Mouse (Mus musculus) olfactory bulb, adult 2 months (tissue): ENCODE measurements around the gene E130114P18Rik. TPM values are rescaled to one million over a fixed set of nuclear protein-coding genes. Genes with fewer than 3 reads are reported as not detected.

Experiments used
- H3K27ac ChIP-seq: fragments of 200-500 bp; 2 replicates; pipeline ENCODE4 v1.5.1; 2012; ENCODE audit warnings: low read depth, low read length; ENCODE audit not compliant: insufficient read depth
- H3K4me1 ChIP-seq: fragments of 200-500 bp; 2 replicates; pipeline ENCODE4 v1.6.1; 2012; ENCODE audit warnings: low read length; ENCODE audit not compliant: control insufficient read depth, insufficient read depth
- H3K4me3 ChIP-seq: fragments of 200-500 bp; 2 replicates; pipeline ENCODE4 v1.5.1; 2012; ENCODE audit warnings: mild to moderate bottlenecking, low read depth, low read length, moderate library complexity; ENCODE audit not compliant: insufficient read depth
- CTCF ChIP-seq: fragments of 200-500 bp; IDR thresholded peaks from 2 replicates; pipeline ENCODE4 v1.5.1; 2012; ENCODE audit warnings: low read depth, mild to moderate bottlenecking, low read length, moderate library complexity; ENCODE audit not compliant: insufficient read depth
- POLR2A ChIP-seq: fragments of 200-500 bp; IDR thresholded peaks from 2 replicates; pipeline ENCODE4 v1.6.1; 2012; ENCODE audit warnings: mild to moderate bottlenecking, low read depth, low read length, moderate library complexity; ENCODE audit not compliant: insufficient read depth
- WGBS: fragments of 180-500 bp; shearing (Covaris S2); methylation state at CpG from one replicate; pipeline ENCODE4 v1.1.7; 2018; 5-methylcytosine and 5-hydroxymethylcytosine counted together
- polyA plus RNA-seq: library from polyadenylated mRNA; stranded (reverse); fragments of >200 nt; gene quantifications from 2 replicates; pipeline ENCODE4 v1.2.4, GENCODE M21; 2012; ENCODE audit warnings: low replicate concordance; ENCODE audit not compliant: missing spikeins, insufficient read depth, insufficient read length

Gene E130114P18Rik
- polyA plus RNA-seq, 1 experiment, result not detected

DNA sequence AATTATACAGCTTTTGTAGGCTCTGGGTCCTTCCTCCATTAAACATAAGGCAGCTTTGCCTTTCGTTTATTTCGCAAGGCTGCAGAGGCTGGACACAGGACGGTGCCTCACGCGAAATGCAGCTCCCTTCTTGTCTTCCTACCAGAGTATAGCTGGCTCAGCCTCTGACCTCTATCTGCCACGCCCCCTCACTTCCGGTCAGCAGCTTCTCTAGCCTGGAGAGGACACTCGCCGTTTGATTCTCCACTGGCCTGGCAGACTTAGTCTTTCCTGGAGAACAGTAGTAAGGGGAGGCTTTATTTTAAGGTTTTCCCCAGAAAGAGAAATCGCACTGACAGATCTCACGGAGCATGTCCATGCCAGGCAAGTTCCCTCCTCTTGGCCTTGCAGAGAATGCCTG is 115.0 kb downstream of the E130114P18Rik start:
- no peak overlapping the region for H3K4me3 ChIP-seq
- WGBS, result 78% methylated on average over 11 of the region's 11 CpGs
- no peak overlapping the region for H3K27ac ChIP-seq
- H3K4me1 ChIP-seq, result no peaks in the 10 kb centered on the region
- TF ChIP-seq POLR2A (no peak), CTCF (no peak)

DNA sequence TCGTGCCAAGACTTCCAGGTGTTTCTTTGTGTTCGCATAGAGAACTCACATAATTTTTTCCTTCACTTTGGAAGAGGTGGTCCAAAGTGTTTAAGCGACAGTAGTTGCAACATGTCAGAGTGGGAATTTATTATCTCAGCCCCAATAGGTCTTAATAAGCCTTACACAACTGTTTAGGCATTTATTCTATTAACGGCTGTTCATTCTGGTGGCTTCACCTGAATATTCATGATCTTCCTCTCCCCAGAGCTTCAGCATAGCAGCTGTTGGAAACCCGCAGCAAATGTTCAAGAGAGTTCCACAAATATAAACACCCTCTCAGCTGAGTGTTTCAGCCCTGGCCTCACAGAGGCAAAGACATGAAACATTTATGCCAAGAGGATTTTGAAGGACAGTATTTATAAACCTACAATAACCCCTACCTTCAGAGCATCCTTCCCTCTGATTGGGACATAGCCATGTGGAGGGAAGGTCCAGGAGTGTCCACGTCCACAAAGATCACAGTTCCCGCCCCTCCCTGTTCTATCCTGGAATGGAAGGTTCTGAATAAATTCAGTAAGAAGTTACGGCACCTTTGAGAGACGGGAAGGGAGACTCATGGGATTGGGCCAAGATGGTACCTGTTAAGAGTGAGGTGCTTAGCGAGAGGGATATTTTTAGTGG is 116.1 kb downstream of the E130114P18Rik start:
- H3K27ac ChIP-seq, result no peak overlapping the region
- no peak overlapping the region for H3K4me3 ChIP-seq
- WGBS, result 79% methylated on average over 10 of the region's 10 CpGs
- no peaks in the 10 kb centered on the region for H3K4me1 ChIP-seq
- TF ChIP-seq POLR2A (no peak), CTCF (no peak)

GRCm38 (mm10) chr4:97657586-97657985 is 120.3 kb downstream of the E130114P18Rik start:
- H3K4me3 ChIP-seq, result no peak overlapping the region
- WGBS, result 78% methylated on average over 3 of the region's 3 CpGs
- H3K4me1 ChIP-seq, result no peaks in the 10 kb centered on the region
- TF ChIP-seq POLR2A (no peak), CTCF (no peak)
- H3K27ac ChIP-seq, result no peak overlapping the region

DNA sequence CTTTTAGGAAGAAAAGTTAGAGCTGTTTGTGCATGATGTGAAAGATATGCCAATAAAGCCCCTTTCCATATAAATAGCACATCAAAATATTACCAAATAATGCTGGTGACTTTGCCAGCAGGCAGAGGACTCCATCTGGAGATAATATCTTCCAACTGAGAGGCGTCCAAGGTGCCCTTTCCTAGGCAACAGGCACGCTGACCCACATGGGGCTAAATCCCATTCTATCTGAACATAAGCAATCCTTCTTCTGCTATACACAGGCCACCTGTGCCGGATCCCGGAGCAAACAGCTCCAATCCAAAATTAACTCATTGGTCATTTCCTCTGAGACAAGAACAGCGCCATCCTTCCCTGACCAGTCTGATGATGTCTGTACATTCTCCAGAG is 128.3 kb downstream of the E130114P18Rik start:
- TF ChIP-seq POLR2A (no peak), CTCF (no peak)
- Histone ChIP-seq H3K27ac (no peak overlapping the region), H3K4me3 (no peak overlapping the region), H3K4me1 (peaks cover 8% of the 10 kb centered on the region)
- whole genome bisulfite sequencing, result 63% methylated on average over 5 of the region's 5 CpGs

- Histone ChIP-seq H3K4me3 (no peak overlapping the region), H3K4me1 (peaks cover 8% of the 10 kb centered on the region), H3K27ac (no peak overlapping the region)
- TF ChIP-seq CTCF (no peak), POLR2A (no peak)
- 27% methylated on average over 11 of the region's 11 CpGs for WGBS
Observed at GRCm38 (mm10) chr4:97648825-97649625, 128.9 kb downstream of the E130114P18Rik start.

- WGBS, result 59% methylated on average over 2 of the region's 2 CpGs
- H3K27ac ChIP-seq, result no peak overlapping the region
Observed at GRCm38 (mm10) chr4:97648436-97648707, 129.5 kb downstream of the E130114P18Rik start.

DNA sequence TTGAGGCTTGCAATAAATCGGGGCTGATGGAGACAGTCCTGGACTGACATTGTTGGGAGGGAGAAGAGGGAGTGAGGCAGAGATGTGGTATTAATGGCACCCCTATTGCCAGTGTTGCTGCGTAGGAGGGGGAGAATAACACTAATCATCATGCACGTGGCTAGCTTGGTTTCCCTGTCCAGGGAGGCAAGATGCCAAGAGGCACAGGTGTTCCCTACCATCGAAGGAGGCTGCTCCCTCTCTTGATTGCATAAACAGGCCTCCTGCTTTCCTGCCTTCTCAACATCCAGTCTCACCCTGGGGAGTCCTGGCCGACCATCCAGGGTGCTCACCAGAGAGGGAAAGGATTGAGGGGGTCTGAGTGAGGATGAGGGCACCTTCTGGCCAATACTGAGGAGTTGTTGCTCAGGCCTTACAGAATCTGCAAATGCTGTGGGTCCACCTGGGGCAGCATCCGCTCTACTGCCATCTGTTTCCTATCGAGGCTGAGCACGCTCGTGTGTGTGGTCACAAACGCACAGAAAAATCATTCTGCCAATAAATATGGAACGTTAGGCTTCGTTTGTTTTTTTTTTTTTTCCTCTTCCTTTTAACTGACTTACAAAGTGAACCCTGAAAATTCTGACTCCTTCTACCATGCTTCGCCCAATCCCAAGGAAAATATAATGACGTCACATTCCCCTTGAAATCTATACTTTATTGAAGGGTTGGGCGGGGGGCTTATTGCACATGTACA is 130.0 kb downstream of the E130114P18Rik start:
- TF ChIP-seq CTCF (no peak), POLR2A (no peak)
- H3K4me1 ChIP-seq, result peaks cover 8% of the 10 kb centered on the region
- no peak overlapping the region for H3K27ac ChIP-seq
- H3K4me3 ChIP-seq, result no peak overlapping the region
- 67% methylated on average over 15 of the region's 15 CpGs for WGBS

More at GRCm38 (mm10) chr4:97648436-97648707, 129.5 kb downstream of the E130114P18Rik start:
- Histone ChIP-seq H3K4me3 (no peak overlapping the region), H3K4me1 (peaks cover 8% of the 10 kb centered on the region)
- no peak for TF ChIP-seq POLR2A
- no peak for TF ChIP-seq CTCF

GRCm38 (mm10) chr4:97647236-97647635 is 130.6 kb downstream of the E130114P18Rik start:
- TF ChIP-seq CTCF (no peak), POLR2A (no peak)
- Histone ChIP-seq H3K4me1 (peaks cover 8% of the 10 kb centered on the region), H3K27ac (no peak overlapping the region), H3K4me3 (no peak overlapping the region)
- WGBS, result 69% methylated on average over 4 of the region's 4 CpGs

DNA sequence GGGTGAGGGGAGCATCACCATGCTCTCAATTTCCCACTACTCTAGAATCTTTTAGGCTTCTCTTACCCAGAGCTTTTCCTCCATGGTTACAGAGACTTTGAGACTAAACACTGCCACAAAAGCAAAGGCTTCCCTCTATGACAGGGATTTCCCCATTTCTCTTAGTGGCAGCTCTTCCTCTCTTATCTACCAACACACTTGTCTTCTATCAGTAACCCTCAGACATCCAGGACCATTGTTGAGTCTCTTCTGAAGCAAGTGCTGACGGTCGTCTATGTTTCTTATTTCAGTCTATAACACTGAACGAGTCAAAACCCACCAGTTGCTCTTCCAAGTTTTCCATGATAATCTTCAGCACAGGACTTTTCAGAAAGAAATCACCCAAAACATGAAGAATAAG is 137.5 kb downstream of the E130114P18Rik start:
- WGBS, result 93% methylated on average over 3 of the region's 3 CpGs
- Histone ChIP-seq H3K27ac (no peak overlapping the region), H3K4me3 (no peak overlapping the region), H3K4me1 (peaks cover 6% of the 10 kb centered on the region; the same call in 1 of the 2 replicates)
- TF ChIP-seq POLR2A, result no peak
